Mouse (Mus musculus): ENCODE measurements at regions not wholly inside any gene's neighbourhood (a gene's known extent, or its start where the extent isn't known, plus 50 kb on each side); places are given as distances from the start of the nearest gene placed in this dataset.

- Histone ChIP-seq H3K36me3 (ENCODE audit: control insufficient read depth, insufficient read depth) (no peaks in the 10 kb centered on the region), H3K4me2 (ENCODE audit: low read depth) (no peak overlapping the region), H3K27me3 (ENCODE audit: control insufficient read depth, insufficient read depth, insufficient read length) (no peaks in the 10 kb centered on the region), H3ac (ENCODE audit: control insufficient read depth, insufficient read length) (no peak overlapping the region), H3K4me3 (no peak overlapping the region), H3K79me2 (ENCODE audit: control insufficient read depth, insufficient read depth) (no peaks in the 10 kb centered on the region)
- TF ChIP-seq TCF3 (IDR thresholded peaks at IDR 0.05; ENCODE audit: insufficient read length, low read depth) = no peak
- TF ChIP-seq MAX (IDR thresholded peaks at IDR 0.05; ENCODE audit: low read depth) = no peak
These were observed 292.5 kb downstream of the Arap2 start for GRCm38 (mm10) chr5:62473412-62473811.

- H3K4me2 ChIP-seq (ENCODE audit: low read depth) = no peak overlapping the region
- TF ChIP-seq MYOG (IDR thresholded peaks at IDR 0.05; ENCODE audit: control insufficient read depth in 1 of 3, insufficient read depth in 1 of 3, insufficient read length in 2 of 3, low read depth in 2 of 3) (no peak), POLR2A (IDR thresholded peaks at IDR 0.05; ENCODE audit: insufficient read length, low read depth) (no peak), E2F4 (IDR thresholded peaks at IDR 0.05; ENCODE audit: insufficient read depth) (no peak), TCF3 (IDR thresholded peaks at IDR 0.05; ENCODE audit: insufficient read length, low read depth) (no peak), TCF12 (IDR thresholded peaks at IDR 0.05; ENCODE audit: insufficient read depth, poor library complexity, severe bottlenecking) (no peak), MAX (IDR thresholded peaks at IDR 0.05; ENCODE audit: low read depth) (no peak), USF1 (IDR thresholded peaks at IDR 0.05; ENCODE audit: low read depth) (no peak), SRF (IDR thresholded peaks at IDR 0.05; ENCODE audit: control insufficient read depth, insufficient read length, low read depth) (no peak), REST (IDR thresholded peaks at IDR 0.05; ENCODE audit: insufficient read depth, insufficient read length) (no peak), MYOD1 (IDR thresholded peaks at IDR 0.05; ENCODE audit: control insufficient read depth in 1 of 3, insufficient read length in 2 of 3, low read depth in 2 of 3) (no peak), POLR2AphosphoS2 (IDR thresholded peaks at IDR 0.05; ENCODE audit: insufficient read length, low read depth) (no peak), CEBPB (IDR thresholded peaks at IDR 0.05; ENCODE audit: insufficient read depth, poor library complexity, severe bottlenecking) (no peak)
- no peak overlapping the region for H3K4me3 ChIP-seq
- H3K79me2 ChIP-seq (ENCODE audit: control insufficient read depth, insufficient read depth) = no peaks in the 10 kb centered on the region
- no peaks in the 10 kb centered on the region for H3K36me3 ChIP-seq (ENCODE audit: control insufficient read depth, insufficient read depth)
- no peaks in the 10 kb centered on the region for H3K27me3 ChIP-seq (ENCODE audit: control insufficient read depth, insufficient read depth, insufficient read length)
- no peak overlapping the region for H3ac ChIP-seq (ENCODE audit: control insufficient read depth, insufficient read length)
These were observed 299.2 kb downstream of the Arap2 start for GRCm38 (mm10) chr5:62466802-62467201.

GRCm38 (mm10) chr5:62462574-62462973, 303.4 kb downstream of the Arap2 start:
- Histone ChIP-seq H3K36me3 (ENCODE audit: control insufficient read depth, insufficient read depth) (no peaks in the 10 kb centered on the region), H3K79me2 (ENCODE audit: control insufficient read depth, insufficient read depth) (no peaks in the 10 kb centered on the region), H3K4me3 (no peak overlapping the region), H3ac (ENCODE audit: control insufficient read depth, insufficient read length) (no peak overlapping the region), H3K27me3 (ENCODE audit: control insufficient read depth, insufficient read depth, insufficient read length) (no peaks in the 10 kb centered on the region), H3K4me2 (ENCODE audit: low read depth) (no peak overlapping the region)
- no peak for TF ChIP-seq E2F4 (IDR thresholded peaks at IDR 0.05; ENCODE audit: insufficient read depth)
- TF ChIP-seq USF1 (IDR thresholded peaks at IDR 0.05; ENCODE audit: low read depth) = no peak
- no peak for TF ChIP-seq POLR2AphosphoS2 (IDR thresholded peaks at IDR 0.05; ENCODE audit: insufficient read length, low read depth)
- TF ChIP-seq MYOD1 (IDR thresholded peaks at IDR 0.05; ENCODE audit: control insufficient read depth in 1 of 3, insufficient read length in 2 of 3, low read depth in 2 of 3) = no peak
- TF ChIP-seq POLR2A (IDR thresholded peaks at IDR 0.05; ENCODE audit: insufficient read length, low read depth) = no peak
- TF ChIP-seq TCF12 (IDR thresholded peaks at IDR 0.05; ENCODE audit: insufficient read depth, poor library complexity, severe bottlenecking) = no peak
- TF ChIP-seq MYOG (IDR thresholded peaks at IDR 0.05; ENCODE audit: control insufficient read depth in 1 of 3, insufficient read depth in 1 of 3, insufficient read length in 2 of 3, low read depth in 2 of 3) = no peak
- TF ChIP-seq REST (IDR thresholded peaks at IDR 0.05; ENCODE audit: insufficient read depth, insufficient read length) = no peak
- no peak for TF ChIP-seq MAX (IDR thresholded peaks at IDR 0.05; ENCODE audit: low read depth)
- TF ChIP-seq SRF (IDR thresholded peaks at IDR 0.05; ENCODE audit: control insufficient read depth, insufficient read length, low read depth) = no peak
